Mouse (Mus musculus) adrenal gland (tissue): ENCODE data around the gene Pkd1l2.

Source experiments
- intact Hi-C: fragments of 180-260 bp; cut with DNase I; formaldehyde crosslinking; loops from one replicate; pipeline ENCODE4 v1.15.1; 2025

Gene Pkd1l2

DNA sequence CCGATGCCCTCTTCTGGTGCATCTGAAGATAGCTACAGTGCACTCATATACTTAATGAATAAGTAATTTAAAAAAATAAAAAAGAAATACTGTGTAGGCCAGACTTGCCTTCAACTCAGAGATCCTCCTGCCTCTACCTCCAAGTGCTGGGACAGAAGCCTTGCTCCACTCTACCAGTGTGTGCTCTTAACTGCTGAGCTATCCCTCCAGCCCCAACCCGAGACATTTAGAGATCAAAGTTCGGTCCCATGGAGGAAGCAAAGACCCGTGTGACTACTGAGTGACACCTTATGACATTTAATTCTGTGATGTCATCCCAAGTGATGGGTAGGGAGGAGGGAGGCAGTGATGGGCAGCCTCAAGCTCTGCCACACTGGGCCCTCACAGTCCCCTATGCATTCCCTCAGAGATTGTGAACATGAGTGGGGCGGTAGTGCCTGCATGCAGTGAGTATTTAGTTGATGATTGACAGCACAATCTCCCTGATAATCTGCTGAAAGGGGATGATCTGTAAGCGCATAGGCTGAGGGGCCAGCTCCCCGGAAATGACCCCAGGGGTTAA lies 44.8 kb downstream of the Pkd1l2 start:
- intact Hi-C loops = no loop called here

DNA sequence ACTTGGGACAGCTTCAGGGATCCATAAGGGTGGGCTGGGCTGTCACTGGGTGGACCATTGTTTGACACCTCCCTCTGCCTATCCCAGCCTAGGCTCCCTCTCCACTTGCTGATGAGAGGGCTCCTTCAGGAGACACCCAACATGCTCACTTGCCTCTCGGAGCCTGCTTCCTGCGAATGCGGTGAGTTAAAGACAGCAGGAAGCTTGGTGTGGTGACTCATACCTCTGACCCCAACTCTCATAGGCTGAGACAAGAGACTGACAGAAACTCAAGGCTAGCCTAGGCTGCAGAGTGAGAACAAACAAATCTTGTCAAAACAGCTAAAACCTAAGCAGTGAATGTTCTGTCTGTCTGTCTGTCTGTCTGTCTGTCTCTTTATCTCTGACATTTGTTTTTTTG lies 48.9 kb downstream of the Pkd1l2 start:
- intact Hi-C loops = no loop called here

DNA sequence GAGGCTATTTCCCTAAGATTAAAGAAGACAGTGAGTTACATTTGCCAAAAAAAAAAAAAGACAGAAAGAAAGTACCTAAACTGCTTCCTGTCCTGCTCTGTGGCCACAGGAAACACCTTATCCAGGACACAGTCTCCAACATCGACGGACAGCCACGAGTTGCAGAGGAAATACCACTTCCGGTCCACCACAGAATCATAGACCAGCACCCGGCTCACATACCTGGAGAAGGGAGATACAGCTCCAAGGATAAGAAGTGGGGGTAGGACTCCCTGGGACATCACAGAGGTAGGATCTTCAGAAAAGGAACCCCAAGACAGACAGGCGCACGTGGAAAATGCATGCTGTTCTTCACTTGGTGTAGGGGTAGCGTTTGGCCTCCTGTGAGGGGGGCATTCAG lies 49.6 kb downstream of the Pkd1l2 start:
- intact Hi-C loops = no loop called here

DNA sequence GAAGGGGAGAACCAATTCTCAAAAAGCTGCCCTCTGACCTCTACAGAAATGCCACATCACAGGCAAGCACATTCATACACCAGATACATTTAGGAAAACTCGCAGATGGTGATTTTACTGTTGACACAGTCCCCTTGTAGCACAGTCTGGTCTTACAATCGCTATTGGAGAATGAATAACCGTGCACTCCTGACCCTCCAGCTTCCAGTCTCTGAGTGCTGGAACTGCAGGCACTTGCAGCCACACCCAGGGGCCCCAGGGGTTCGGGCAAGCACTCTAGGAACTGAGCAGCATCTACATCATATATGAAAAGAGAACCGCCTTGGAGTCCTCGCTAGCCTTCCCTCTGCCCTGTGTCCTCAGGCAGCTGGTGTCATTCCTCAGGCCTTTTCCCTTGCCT lies 50.8 kb downstream of the Pkd1l2 start:
- intact Hi-C loops = no loop called here

DNA sequence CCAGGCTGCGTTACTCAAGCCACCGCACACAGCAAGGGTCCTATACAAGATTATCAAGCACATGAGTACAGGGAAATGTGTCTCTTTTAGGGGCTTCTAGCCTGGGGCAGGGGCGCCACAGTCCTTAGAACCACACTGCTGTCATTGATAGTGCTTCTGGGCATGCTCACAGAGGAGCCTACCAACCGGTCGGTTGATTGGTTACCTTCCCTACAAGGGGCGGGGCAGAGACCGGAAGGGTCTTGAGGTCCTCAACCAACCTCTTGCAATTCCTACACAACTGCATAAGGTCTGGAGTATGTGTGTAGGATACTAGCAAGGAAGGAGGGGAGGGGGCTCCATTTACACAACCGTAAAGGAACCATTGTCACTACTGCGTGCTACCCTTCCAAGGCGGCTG lies 53.6 kb downstream of the Pkd1l2 start:
- intact Hi-C loops = no loop called here

DNA sequence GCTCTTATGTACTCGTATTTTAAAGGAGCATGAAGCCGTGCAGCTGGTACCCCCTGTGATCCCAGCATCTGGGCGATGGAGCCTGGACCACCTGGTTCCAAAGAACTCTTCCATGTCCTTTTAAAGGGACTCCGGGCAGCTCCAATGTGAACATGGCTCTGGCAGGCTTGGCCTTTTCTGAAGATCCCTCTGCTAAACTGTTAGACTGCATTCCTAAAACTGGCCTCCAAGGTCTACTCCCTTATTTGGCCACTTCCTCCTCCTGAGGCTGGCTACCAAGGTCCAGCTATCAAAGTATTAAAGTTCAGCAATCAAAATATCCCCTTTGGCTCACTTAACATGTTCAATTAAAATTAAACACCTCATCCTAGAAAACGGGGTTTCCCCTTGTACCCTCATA lies 54.6 kb downstream of the Pkd1l2 start:
- intact Hi-C loops = no loop called here

DNA sequence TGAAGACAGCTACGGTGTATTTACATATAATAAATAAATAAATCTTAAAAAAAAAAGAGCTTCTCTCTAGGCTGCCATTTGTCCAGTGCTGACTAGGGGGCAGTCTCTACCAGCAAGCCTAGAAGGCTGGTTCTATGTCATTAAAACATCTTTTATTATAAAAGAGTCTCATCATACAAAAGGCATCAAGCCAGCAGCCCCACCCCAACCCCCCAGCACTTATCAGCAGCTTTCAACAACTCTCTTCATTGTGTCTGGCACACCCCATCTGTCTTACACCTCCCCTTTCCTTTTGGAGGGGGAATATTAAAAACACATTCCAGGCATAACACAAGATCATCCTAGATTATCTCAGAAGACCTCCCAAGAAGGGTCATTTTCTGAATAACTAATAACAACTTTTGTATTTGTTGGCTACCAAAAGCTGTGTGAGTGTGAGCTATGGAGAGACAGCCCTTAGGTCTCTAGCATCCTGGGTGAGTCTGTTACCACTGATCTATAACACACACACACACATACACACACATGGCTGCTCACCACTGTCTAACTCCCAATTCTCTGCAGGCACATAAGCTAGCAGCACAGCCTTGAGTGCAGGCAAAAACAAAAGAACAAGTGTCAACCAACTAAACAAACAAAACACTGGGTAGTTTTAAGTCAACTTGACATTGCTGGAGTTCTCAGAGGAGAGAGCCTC lies 59.8 kb downstream of the Pkd1l2 start:
- intact Hi-C loops = no loop called here

DNA sequence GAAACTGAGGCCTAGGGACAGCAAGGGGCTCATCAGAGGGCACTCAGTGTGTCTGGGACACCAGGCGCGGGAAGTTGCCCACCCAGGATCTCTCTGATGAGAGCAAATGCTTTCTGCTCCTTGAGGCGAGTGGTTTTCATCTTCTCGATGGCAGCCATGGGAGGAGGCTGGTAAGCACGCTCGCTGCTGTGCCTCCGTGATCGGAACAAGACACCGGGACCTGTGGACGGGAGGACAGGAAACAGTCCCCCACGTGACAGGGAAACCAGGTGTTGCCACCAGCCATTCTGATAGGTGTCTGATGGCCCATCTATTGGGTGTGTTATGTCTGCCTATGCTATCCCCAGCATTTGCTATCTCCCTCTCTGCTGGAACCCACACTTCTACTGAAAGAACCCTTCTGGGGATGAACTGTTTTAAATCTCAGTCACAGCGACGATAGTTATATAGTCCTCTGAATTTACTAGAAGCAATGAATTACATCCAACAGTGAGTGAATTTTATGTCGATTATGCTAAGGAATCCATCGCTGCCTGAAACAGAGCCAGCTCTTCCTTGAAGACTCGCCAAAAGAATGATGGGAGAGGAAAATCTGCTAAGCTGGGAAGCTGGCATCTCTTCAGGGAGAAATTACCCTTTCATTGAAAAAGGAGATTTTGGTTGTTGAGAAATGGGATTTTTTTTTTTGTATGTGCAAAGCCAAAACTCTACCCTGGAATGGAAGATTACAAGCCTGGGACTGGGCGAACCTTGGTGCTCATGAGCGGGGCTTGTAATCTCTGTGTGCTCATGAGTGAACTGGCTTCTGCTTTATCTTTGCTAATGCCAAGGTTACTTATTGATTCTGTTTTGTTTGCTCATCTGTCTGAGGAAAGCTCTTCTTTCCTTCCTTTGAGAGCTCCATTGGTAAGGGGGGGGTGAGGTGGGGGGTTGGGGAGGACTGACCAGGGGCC lies 62.6 kb downstream of the Pkd1l2 start:
- intact Hi-C loops = no loop called here

DNA sequence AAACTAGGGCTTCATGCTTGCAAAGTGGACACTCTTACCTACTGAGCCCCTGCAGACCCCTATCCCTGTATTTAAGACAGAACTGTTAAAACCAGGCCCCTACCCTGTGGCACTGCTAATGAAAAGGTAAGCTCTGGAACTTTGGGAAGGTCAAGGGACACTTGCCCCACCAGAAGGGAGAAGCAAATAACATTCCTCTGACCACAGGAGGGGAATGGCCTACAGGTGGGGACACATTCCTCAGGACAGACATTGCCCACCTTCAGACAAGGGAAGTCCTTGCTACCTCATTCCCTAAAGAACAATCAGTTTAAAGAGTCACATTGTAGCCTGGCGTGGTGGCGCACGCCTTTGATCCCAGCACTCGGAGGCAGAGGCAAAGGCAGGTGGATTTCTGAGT lies 64.4 kb downstream of the Pkd1l2 start:
- intact Hi-C loops = no loop called here

DNA sequence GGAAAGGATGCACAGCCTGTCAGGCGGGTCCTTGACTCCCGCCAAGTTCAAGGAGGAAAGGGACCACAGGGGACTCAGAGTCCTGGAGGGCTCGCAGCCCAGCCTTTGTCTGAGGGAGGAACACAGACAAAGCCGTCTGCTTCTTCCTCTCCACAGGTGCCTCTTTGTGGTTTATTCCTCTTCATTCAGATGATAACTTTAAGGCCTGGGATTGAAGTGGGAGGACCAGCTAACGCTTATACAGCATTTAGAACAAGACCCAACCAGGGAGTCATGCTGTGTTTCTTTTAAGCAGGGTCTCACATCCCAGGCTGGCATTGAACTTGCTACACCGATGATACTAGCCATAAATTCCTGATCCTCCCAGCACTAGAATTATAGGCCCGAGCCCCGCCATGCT lies 65.2 kb downstream of the Pkd1l2 start:
- intact Hi-C loops = no loop called here

DNA sequence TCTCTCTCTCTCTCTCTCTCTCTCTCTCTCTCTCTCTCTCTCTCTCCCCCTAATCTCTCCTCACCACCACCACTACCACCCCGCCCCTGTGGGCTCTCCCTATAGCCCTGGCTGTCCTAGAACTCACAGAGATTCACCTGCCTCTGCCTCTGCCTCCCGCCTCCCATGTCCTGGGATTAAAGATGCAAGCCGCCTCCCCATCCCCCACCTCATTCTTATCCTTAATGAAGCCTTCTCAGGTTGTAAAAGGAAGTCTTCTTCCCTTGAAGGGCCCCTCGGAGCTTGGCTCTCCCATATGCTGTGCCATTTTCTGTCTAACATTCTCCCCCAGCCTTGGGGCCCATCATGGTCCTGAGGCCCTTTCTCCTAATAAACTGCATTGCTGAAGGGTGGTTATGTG lies 66.6 kb downstream of the Pkd1l2 start:
- intact Hi-C loops = no loop called here

DNA sequence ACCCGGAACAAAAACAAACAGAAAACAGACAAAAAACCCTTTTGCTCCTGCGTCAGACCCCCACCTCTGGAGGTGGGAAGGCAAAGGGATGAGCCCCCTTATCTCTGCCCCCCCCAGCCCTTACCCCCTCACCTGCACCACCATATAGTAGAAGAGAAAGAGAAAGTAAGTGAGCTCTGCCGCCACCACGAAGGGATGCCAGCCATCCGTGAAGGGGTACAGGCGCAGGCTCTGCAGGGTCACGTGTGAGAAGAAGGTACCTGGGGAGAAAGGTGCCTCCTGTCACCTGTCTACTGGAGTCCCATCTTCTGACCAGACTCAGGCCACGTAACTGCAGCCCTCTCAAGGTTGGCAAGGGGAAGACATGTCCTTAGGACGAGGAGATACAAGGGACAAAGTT lies 70.9 kb downstream of the Pkd1l2 start:
- intact Hi-C loops = no loop called here

DNA sequence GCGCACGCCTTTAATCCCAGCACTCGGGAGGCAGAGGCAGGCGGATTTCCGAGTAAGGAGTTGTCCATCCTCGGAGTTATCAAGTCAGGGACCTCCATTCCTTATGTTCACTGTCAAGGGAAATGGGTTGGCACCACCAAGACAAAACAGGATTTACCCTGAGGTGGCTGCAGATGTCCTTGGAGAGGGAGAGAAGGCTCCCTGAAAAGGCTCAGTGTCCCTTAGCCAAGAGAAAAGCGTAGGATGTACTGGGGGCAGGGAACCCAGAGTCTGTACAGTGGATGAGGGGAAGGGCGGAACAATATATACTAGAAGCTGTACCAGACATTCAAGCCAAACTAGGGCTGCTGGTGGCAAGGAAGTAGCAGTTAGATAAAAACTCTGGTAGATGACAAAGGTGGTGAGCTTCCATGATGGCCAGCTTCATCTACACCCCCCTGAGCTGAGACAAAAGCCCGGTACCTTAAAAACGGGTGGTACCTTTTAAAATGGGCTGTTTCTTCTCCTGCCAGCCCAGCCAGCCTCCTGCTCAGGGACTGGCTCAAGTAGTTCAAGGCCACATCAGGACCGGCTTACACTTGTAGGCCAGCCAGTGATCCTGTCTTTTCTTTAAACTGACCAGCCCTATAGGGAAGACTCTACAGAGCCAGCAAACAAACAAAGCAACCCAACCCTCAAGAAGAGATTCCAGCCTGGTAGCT lies 88.1 kb downstream of the Pkd1l2 start:
- intact Hi-C loops = no loop called here

DNA sequence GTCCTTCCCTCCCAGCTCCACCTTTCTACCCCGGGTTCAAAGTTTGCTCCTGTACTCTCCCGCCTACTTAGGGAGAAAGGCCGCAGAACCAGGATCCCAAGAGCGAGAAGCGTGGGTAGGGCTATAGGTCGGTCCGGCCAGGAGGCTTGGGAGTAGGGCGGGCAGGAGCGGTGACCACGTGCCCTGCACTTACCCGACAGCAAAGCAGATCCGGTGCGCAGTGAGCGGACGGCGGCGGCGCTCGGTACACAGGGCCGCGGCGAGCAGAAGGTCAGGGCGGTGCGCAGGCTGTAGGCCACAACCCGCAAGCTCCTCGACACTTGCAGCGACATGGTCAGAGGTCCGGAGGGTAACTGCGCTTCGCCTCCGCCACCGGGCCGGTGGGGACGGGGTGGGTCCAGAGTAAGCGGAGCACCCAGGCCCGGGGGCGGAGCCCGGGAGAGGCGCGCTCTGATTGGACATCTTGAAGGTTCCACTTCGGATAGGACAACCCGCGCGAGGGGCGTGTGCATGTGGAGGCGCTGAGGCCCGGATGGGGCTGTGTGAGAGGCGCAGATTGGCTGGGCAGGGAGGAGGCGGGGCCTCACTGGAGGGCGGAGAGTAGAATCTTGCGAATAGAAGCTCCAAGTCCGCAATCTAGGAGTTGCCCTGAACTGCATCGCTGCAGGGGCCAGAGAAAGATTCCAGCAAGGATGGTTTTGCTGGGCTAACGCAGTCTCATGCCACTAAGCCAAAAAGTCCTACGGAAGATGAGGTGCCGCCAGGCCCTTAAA lies 89.0 kb downstream of the Pkd1l2 start, which contains the start of gene Gcsh:
Gcsh (minus strand) TSS at position 443 of the 773 bp plus-strand sequence.
- intact Hi-C loops = no loop called here

DNA sequence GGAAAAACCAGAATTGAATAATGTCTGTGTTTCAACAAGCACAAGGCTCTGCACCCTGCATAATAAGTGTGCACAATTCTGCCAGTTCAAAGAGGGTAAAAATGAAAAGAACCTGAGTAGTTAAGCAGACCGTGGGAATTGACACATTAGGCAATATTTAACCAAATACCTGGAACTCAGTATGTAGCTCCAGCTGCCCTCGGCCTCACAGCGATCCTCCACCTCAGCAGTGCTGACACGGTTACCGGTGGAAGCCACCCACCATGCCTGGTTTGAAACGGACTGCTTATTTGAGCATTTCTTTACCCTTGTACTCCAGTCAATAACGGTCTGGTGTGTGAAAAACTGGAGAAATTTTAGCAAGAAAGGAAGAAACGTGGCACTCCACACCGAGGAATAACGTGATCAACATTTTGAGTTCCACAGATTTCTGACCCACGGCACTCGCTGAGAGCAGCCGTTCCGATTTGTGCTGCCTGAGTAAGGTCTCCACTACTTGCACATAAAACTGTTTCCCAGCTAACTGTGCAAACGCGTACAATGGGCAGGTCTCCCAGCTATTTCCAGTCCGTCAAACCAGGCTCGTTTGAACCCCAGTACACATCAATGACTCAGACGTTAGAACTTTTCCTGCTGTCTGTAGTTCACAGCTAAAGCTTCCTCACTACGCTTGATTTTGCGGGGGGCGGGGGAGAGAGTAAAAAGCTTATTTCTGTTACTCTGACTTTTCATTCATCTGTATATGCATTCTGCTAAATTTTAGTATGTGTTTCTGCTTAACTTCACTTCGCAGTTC lies 89.9 kb downstream of the Pkd1l2 start:
- intact Hi-C loops = no loop called here

DNA sequence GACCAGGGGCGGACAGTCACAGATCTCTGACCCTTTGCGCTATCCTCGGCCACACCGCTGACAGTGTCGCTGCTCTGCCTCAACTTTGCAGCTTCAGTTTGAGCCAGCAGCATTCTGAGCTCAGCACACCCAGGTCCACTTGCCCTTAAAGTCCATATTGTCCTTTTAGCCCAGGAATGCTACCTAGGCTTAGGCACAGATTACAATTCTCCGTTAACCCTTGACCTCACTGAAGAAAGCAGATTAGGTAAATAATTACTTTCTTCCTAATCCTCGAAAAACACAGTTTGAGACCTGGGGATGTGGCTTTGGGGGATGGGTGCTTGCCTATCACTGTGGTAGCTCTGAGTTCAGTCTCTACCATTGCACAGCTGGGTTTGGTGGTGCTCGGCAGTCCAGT lies 91.0 kb downstream of the Pkd1l2 start:
- intact Hi-C loops = no loop called here

DNA sequence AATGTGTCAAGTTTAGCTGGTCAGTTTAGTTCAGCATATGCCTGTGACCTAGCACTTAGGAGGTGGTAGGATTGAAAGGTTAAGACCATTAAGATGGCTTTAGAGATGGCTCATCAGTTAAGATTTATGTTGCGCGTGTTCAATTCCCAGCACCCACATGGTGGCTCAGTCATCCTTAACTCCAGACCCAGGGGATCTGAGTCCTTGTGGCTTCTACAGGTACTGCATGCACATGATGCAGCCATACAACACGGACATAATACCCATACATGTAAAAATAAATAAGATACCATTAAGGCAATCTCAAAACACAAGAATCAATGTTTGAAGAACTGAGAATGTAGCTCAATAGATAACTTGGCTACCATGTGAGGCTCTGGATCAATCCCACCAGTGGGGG lies 92.4 kb downstream of the Pkd1l2 start:
- intact Hi-C loops = no loop called here

DNA sequence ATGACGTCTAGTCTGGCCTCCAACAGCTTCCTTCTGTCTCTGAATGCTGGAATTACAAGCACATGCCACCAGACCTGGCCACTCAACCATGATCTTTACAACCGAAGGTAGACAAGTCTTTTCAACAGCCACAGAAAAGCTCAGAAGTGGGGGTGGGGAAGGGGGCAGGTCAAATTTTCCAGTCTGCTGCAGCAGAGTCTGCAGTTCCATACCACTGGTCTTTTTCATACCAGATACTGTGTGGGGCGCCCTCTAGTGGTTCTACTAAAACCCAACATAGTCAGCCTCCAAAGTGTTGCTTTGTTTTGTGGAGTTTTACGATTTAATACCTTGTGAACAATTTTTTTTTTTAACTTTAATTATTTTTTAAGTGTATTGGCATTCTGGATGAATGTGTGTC lies 102.1 kb downstream of the Pkd1l2 start:
- intact Hi-C loops = no loop called here

DNA sequence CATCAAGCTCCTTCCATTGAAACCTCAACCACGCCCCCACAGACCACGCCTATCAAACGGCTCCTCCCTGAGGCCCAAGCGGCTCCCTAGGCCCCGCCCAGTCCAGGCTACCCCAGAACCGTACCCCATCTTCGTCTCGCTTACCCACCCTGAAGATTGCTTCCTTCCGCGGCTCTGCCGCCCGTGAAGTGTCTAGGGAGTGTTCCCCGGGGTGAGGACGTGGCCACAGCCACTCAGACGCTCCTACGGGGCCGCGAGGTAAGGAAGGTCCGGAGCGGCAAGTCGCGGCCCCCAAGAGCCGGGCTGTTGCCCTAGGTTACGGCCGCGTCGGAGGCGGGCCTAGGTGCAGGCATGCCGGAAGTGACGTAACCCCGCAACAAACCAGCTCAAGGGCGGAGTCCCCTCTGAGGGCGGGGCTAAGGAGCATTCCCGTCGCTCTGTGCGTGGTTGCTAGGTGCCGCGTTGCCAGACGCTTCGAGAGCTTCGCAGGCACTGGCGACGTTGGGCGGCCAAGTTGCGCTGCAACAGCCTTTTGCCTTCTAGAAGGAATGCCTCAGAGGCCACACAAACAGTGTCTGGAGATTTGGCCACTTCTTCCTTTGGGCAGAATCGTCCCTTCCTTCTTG lies 103.5 kb downstream of the Pkd1l2 start, which contains the start of gene 1700030J22Rik:
1700030J22Rik (minus strand) TSS at position 329 of the 626 bp plus-strand sequence.
- intact Hi-C loops = loop anchor here (2.0 to 5.0 kb wide), 2 partner anchors 36 to 58 kb away; partner anchors contain the start of genes Atmin, Cenpn and Cmc2
